Mouse (Mus musculus) heart, adult 2 months (tissue): Measurements from ENCODE around the gene Shisa8. TPM values are rescaled to one million over a fixed set of nuclear protein-coding genes. Genes with fewer than 3 reads are reported as not detected.
A peak's percentile ranks its signal among the peaks of the same experiment; 100 is the strongest.

Source experiments
- DNase-seq, 2 experiments: peaks; one replicate each; pipeline ENCODE4 v3.0.0; 2021
- H3K27ac ChIP-seq: fragments of 200-600 bp; 2 replicates; pipeline ENCODE4 v1.8.1; 2022
- H3K27me3 ChIP-seq: fragments of 200-500 bp; 2 replicates; pipeline ENCODE4 v1.6.1; 2012; ENCODE audit warnings: mild to moderate bottlenecking, low read length, inconsistent platforms, mixed read lengths; ENCODE audit not compliant: control insufficient read depth, insufficient read depth
- H3K36me3 ChIP-seq: fragments of 200-500 bp; 2 replicates; pipeline ENCODE4 v1.6.1; 2012; ENCODE audit warnings: low read length, inconsistent platforms; ENCODE audit not compliant: control insufficient read depth, insufficient read depth
- H3K4me1 ChIP-seq: fragments of 200-500 bp; 2 replicates; pipeline ENCODE4 v1.6.1; 2011; ENCODE audit warnings: low read length; ENCODE audit not compliant: control insufficient read depth, insufficient read depth
- H3K4me3 ChIP-seq: fragments of 200-600 bp; 2 replicates; pipeline ENCODE4 v1.8.1; 2022
- H3K79me2 ChIP-seq: fragments of 200-500 bp; replicated peaks from 2 replicates; pipeline ENCODE4 v1.6.1; 2012; ENCODE audit warnings: mild to moderate bottlenecking, inconsistent platforms, low read length, moderate library complexity, mixed read lengths; ENCODE audit not compliant: control insufficient read depth, insufficient read depth
- H3K9ac ChIP-seq: fragments of 200-500 bp; 2 replicates; pipeline ENCODE4 v1.6.1; 2012; ENCODE audit warnings: low read depth, mild to moderate bottlenecking, control low read depth, inconsistent platforms, low read length, mixed read lengths
- CTCF ChIP-seq: fragments of 200-600 bp; IDR thresholded peaks from 2 replicates; pipeline ENCODE4 v1.8.1; 2022; ENCODE audit warnings: antibody characterized with exemption, mild to moderate bottlenecking, moderate library complexity
- EP300 ChIP-seq: fragments of 200-500 bp; IDR thresholded peaks from 2 replicates; pipeline ENCODE4 v1.6.1; 2011; ENCODE audit warnings: low read depth, low read length, control low read depth; ENCODE audit not compliant: insufficient read depth
- POLR2A ChIP-seq: fragments of 200-500 bp; IDR thresholded peaks from 2 replicates; pipeline ENCODE4 v1.6.1; 2011; ENCODE audit warnings: mild to moderate bottlenecking, low read depth, low read length, control low read depth; ENCODE audit not compliant: insufficient read depth
- WGBS: fragments of 180-500 bp; shearing (Covaris S2); methylation state at CpG from one replicate; pipeline ENCODE4 v1.1.7; 2018; 5-methylcytosine and 5-hydroxymethylcytosine counted together
- intact Hi-C: fragments of 180-260 bp; cut with DNase I; formaldehyde crosslinking; loops from one replicate; pipeline ENCODE4 v1.15.1; 2025
- polyA plus RNA-seq: library from polyadenylated mRNA; depleted of rRNA; stranded (reverse); fragments of >200 nt; gene quantifications from 2 replicates; pipeline ENCODE4 v1.2.3, GENCODE M21; 2012
- total RNA-seq, 2 experiments: library from RNA; stranded (reverse); gene quantifications; 2 replicates each; pipeline ENCODE4 v1.2.3; 2021

Gene Shisa8
- total and polyA plus RNA-seq, 3 experiments = 0.13 to 0.23 (median 0.21) TPM

GRCm38 (mm10) chr15:82225769-82226168, 13.2 kb upstream of the Shisa8 start:
- Histone ChIP-seq H3K27me3 (peaks cover 5% of the 10 kb centered on the region; the same call in 1 of the 2 replicates), H3K79me2 (no peaks in the 10 kb centered on the region), H3K9ac (no peak overlapping the region), H3K36me3 (no peaks in the 10 kb centered on the region), H3K27ac (no peak overlapping the region), H3K4me1 (no peaks in the 10 kb centered on the region), H3K4me3 (no peak overlapping the region)
- WGBS = 84% methylated on average over 5 of the region's 5 CpGs
- no peak for DNase-seq
- intact Hi-C loops = no loop called here
- TF ChIP-seq EP300 = no peak
- TF ChIP-seq CTCF = no peak
- TF ChIP-seq POLR2A = no peak

GRCm38 (mm10) chr15:82224602-82225215, 12.1 kb upstream of the Shisa8 start:
- Histone ChIP-seq H3K4me3 (no peak overlapping the region), H3K9ac (no peak overlapping the region), H3K27me3 (peaks cover 5% of the 10 kb centered on the region; the same call in 1 of the 2 replicates), H3K79me2 (no peaks in the 10 kb centered on the region), H3K36me3 (no peaks in the 10 kb centered on the region), H3K27ac (no peak overlapping the region), H3K4me1 (no peaks in the 10 kb centered on the region)
- no peak for DNase-seq
- intact Hi-C loops = no loop called here
- 35% methylated on average over 7 of the region's 7 CpGs for WGBS
- TF ChIP-seq POLR2A (no peak), EP300 (no peak), CTCF (no peak)

DNA sequence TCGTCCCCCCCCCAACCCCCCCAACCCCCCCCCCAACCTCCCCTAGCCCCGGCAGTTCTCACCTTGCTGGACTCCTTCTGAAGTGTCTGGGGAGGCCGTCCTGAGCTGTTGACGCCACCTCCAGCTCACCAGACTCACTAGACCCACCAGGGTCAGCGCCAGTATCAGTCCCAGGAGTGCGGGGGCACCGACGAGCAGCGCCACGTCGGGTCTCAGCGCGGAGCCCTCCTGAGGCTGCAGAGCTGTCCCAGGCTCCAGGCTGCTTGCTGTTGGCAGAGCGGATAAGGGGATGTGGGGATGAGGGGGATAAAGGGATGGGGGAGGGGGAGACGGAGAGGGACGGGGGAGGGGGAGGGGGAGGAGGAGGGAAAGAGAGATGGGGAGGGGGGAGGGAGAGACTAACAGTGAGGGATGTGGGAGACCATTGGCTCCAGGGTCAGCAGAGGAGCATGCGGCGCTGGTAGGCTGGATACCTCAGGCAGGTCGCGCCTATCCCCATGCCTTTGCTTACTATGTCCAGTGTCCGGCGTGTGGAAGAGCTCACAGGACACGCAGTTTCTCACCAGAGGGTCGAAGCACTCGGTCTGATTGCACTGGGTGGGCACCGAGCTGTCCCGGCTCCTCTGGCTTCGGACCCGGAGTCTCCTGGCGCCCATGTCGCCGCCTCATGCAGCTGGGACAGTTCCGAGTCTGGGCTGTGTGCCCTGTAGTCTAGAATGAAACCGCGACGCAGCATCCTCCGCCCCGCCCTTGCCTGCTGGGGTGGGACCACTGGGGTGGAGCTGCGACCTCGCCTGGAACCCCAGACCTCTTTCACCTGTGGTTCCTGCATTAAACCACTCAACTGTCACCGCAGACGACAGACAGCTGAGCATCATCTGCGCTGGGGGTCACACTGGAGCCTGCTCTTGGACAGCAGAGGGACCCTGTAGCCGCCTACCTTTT, 11.3 kb upstream of the Shisa8 start, which contains the start of gene Tnfrsf13c:
Gene Tnfrsf13c, minus strand, starts transcription at position 713 of the 945 bp plus-strand sequence.
- H3K27me3 ChIP-seq = peaks cover 5% of the 10 kb centered on the region; the same call in 1 of the 2 replicates
- peak; percentile 53 to 75 for DNase-seq
- peak within 1 kb of the TSS; percentile 17; the same call in 1 of the 2 replicates for H3K9ac ChIP-seq
- 1% methylated on average over 44 of the region's 44 CpGs for WGBS
- H3K4me3 ChIP-seq = peak within 1 kb of the TSS; percentile 24; the same call in 1 of the 2 replicates
- TF ChIP-seq EP300 (no peak), CTCF (no peak), POLR2A (no peak)
- no peaks in the 10 kb centered on the region for H3K79me2 ChIP-seq
- H3K27ac ChIP-seq = no peak within 1 kb of the TSS
- intact Hi-C loops = no loop called here
- H3K36me3 ChIP-seq = no peaks in the 10 kb centered on the region
- H3K4me1 ChIP-seq = no peaks in the 10 kb centered on the region

- 27% methylated on average over 6 of the region's 7 CpGs for WGBS
- H3K27me3 ChIP-seq = peaks cover 5% of the 10 kb centered on the region; the same call in 1 of the 2 replicates
These were observed 10.6 kb upstream of the Shisa8 start for GRCm38 (mm10) chr15:82223251-82223650.

GRCm38 (mm10) chr15:82221104-82221860, 8.7 kb upstream of the Shisa8 start:
- H3K79me2 ChIP-seq = no peaks in the 10 kb centered on the region
- H3K27ac ChIP-seq = no peak overlapping the region
- no peak for DNase-seq
- no peak overlapping the region for H3K4me3 ChIP-seq
- TF ChIP-seq CTCF (no peak), POLR2A (no peak), EP300 (no peak)
- H3K36me3 ChIP-seq = no peaks in the 10 kb centered on the region
- H3K27me3 ChIP-seq = peaks cover 7% of the 10 kb centered on the region; the same call in 1 of the 2 replicates
- H3K9ac ChIP-seq = no peak overlapping the region
- intact Hi-C loops = no loop called here
- 75% methylated on average over 14 of the region's 14 CpGs for WGBS
- H3K4me1 ChIP-seq = no peaks in the 10 kb centered on the region

More at GRCm38 (mm10) chr15:82223251-82223650, 10.6 kb upstream of the Shisa8 start:
- DNase-seq = no peak
- Histone ChIP-seq H3K27ac (no peak overlapping the region), H3K4me3 (no peak overlapping the region), H3K4me1 (no peaks in the 10 kb centered on the region), H3K9ac (no peak overlapping the region), H3K36me3 (no peaks in the 10 kb centered on the region), H3K79me2 (no peaks in the 10 kb centered on the region)
- intact Hi-C loops = no loop called here
- TF ChIP-seq POLR2A (no peak), EP300 (no peak), CTCF (no peak)
